Comparison of ENCODE assay signal across 11 mouse cellular contexts in genomic region chr2:31069114-31069445, GRCm38 (mm10).
DNase-seq lines count a peak whose midpoint lies in the region; ATAC-seq and TF ChIP-seq lines count a peak whose summit lies in the region.
"Had no signal": no experiment of that assay in that cellular context is flagged by ENCODE, and none has a peak within 500 bp of the region (broad histone marks: within the 10 kb centered on the region; RNA-seq: fewer than 3 reads in every experiment).

No protein-coding gene starts in this region.

- no peak overlapping the region for H3K4me3 ChIP-seq in heart, adult 2 months
- no peak overlapping the region for H3K4me3 ChIP-seq in CH12.LX (replicated peaks in 1 of 3; ENCODE audit: low read depth in 2 of 3, low read length in 2 of 3, poor library complexity in 1 of 3)
- H3K4me3 ChIP-seq in forebrain, embryonic 10.5 days: peak overlapping the region; percentile 14; the same call in 1 of the 2 replicates
- no peak overlapping the region for H3K4me3 ChIP-seq in limb, embryonic 15.5 days
- H3K4me3 ChIP-seq: myocyte had no signal

- no peaks in the 10 kb centered on the region for H3K36me3 ChIP-seq in heart, adult 2 months (ENCODE audit: control insufficient read depth, insufficient read depth, low read length)
- H3K36me3 ChIP-seq in CH12.LX (replicated peaks in 1 of 2; ENCODE audit: control insufficient read depth in 1 of 2, insufficient read depth in 1 of 2, low read length in 1 of 2): peaks cover 45 to 89% of the 10 kb centered on the region in 2 experiments
- H3K36me3 ChIP-seq in forebrain, embryonic 10.5 days (replicated peaks): peaks cover 19% of the 10 kb centered on the region
- peaks cover 18% of the 10 kb centered on the region for H3K36me3 ChIP-seq in limb, embryonic 15.5 days

- H3K4me2 ChIP-seq in CH12.LX (ENCODE audit: insufficient read depth, low read depth, poor library complexity, severe bottlenecking): peak overlapping the region; percentile 63; the same call in 1 of the 2 replicates
- no peak overlapping the region for H3K4me2 ChIP-seq in limb, embryonic 15.5 days

- in situ Hi-C loops in CH12.LX (cut with MboI; ENCODE audit: low pct_ligation_motif_present, low pct_unique_long_range_greater_than_20kb, low sequenced_read_pairs): loop anchor here (25.0 kb wide), 1 partner anchor 393 kb away; the partner anchor contains the start of gene Ass1

- no peak overlapping the region for H3K9ac ChIP-seq in heart, adult 2 months (ENCODE audit: low read depth, low read length)
- H3K9ac ChIP-seq in CH12.LX (ENCODE audit: insufficient read depth, low read depth): 0 out of 2 replicates have a peak overlapping the region, but pooled peaks have one; percentile 33
- H3K9ac ChIP-seq in limb, embryonic 15.5 days: no peak overlapping the region

- no peaks in the 10 kb centered on the region for H3K27me3 ChIP-seq in heart, adult 2 months (ENCODE audit: control insufficient read depth, insufficient read depth, low read length)
- no peaks in the 10 kb centered on the region for H3K27me3 ChIP-seq in CH12.LX (replicated peaks)
- no peaks in the 10 kb centered on the region for H3K27me3 ChIP-seq in forebrain, embryonic 10.5 days (ENCODE audit: poor library complexity, severe bottlenecking)
- no peaks in the 10 kb centered on the region for H3K27me3 ChIP-seq in limb, embryonic 15.5 days

- no peak for DNase-seq in heart, adult 2 months
- no peak for DNase-seq in heart, postnatal 14 days
- DNase-seq in CH12.LX (ENCODE audit: extremely low read depth): no peak
- DNase-seq in forebrain, embryonic 10.5 days (ENCODE audit: extremely low spot score, low spot score): no peak
- no peak for DNase-seq in right cerebral cortex, postnatal 10 days (ENCODE audit: low spot score in 2 of 2)
- no peak for DNase-seq in adrenal gland, postnatal 25 days
- no peak for DNase-seq in left cerebral cortex, adult 9 months (ENCODE audit: low spot score in 2 of 2)
- DNase-seq: thymus, postnatal 25 days had no signal

- H3K27ac ChIP-seq in heart, adult 2 months: peak overlapping the region; percentile 70
- peak overlapping the region; percentile 90 for H3K27ac ChIP-seq in CH12.LX (ENCODE audit: insufficient read depth, low read depth)
- H3K27ac ChIP-seq in forebrain, embryonic 10.5 days: peak overlapping the region; percentile 91
- H3K27ac ChIP-seq in limb, embryonic 15.5 days: peak overlapping the region; percentile 88

- H3K79me2 ChIP-seq in heart, adult 2 months (replicated peaks; ENCODE audit: control insufficient read depth, insufficient read depth, low read length): no peaks in the 10 kb centered on the region
- peaks cover 18% of the 10 kb centered on the region for H3K79me2 ChIP-seq in CH12.LX (replicated peaks; ENCODE audit: control insufficient read depth, extremely low read depth, insufficient read depth, poor library complexity, severe bottlenecking)

- intact Hi-C loops in heart, adult 2 months (cut with DNase I): no loop called here
- intact Hi-C loops in heart, postnatal 14 days (cut with DNase I): no loop called here

- TF ChIP-seq RAD21 in CH12.LX (IDR thresholded peaks at IDR 0.05; ENCODE audit: low read depth, low read length): no peak

- TF ChIP-seq CTCF in heart, adult 2 months (IDR thresholded peaks at IDR 0.05): no peak
- no peak for TF ChIP-seq CTCF in CH12.LX (conservative IDR thresholded peaks at IDR 0.05 in 1 of 2, IDR thresholded peaks at IDR 0.05 in 1 of 2; ENCODE audit: low read depth in 2 of 2, low read length in 2 of 2)

- peaks cover 20% of the 10 kb centered on the region for H3K9me3 ChIP-seq in CH12.LX (replicated peaks; ENCODE audit: low read length)
- H3K9me3 ChIP-seq in forebrain, embryonic 10.5 days: no peaks in the 10 kb centered on the region
- no peaks in the 10 kb centered on the region for H3K9me3 ChIP-seq in limb, embryonic 15.5 days

- no peak for ATAC-seq in limb, embryonic 15.5 days (ENCODE audit: insufficient number of reproducible peaks, low FRiP score, low TSS enrichment, low read depth)
- ATAC-seq: CD4-positive, CD25-positive, alpha-beta regulatory T cell, adult 4 months had no signal

- dilution Hi-C loops in CH12.LX (cut with MboI; ENCODE audit: extremely low pct_ligation_motif_present, extremely low pct_unique_long_range_greater_than_20kb, low sequenced_read_pairs): no loop called here

- 77% methylated on average over 4 of the region's 4 CpGs for WGBS in heart, adult 2 months
- 77% methylated on average over 4 of the region's 4 CpGs for WGBS in forebrain, embryonic 10.5 days
- 77% methylated on average over 4 of the region's 4 CpGs for WGBS in limb, embryonic 15.5 days

- TF ChIP-seq POLR2A in heart, adult 2 months (IDR thresholded peaks at IDR 0.05; ENCODE audit: insufficient read depth, low read depth, low read length): no peak
- TF ChIP-seq POLR2A in CH12.LX (IDR thresholded peaks at IDR 0.05; ENCODE audit: low read depth, low read length): no peak; the same call in 1 of the 2 replicates

- no peak for TF ChIP-seq EP300 in heart, adult 2 months (IDR thresholded peaks at IDR 0.05; ENCODE audit: insufficient read depth, low read depth, low read length)
- TF ChIP-seq EP300 in CH12.LX (IDR thresholded peaks at IDR 0.05; ENCODE audit: low read length): no peak

- H3K4me1 ChIP-seq in heart, adult 2 months (ENCODE audit: control insufficient read depth, insufficient read depth, low read length): peaks cover 3% of the 10 kb centered on the region; the same call in 1 of the 2 replicates
- H3K4me1 ChIP-seq in CH12.LX (ENCODE audit: control insufficient read depth in 1 of 2, insufficient read depth in 2 of 2): peaks cover 18 to 46% of the 10 kb centered on the region in 2 experiments
- H3K4me1 ChIP-seq in forebrain, embryonic 10.5 days: peaks cover 32% of the 10 kb centered on the region
- H3K4me1 ChIP-seq in limb, embryonic 15.5 days: peaks cover 21% of the 10 kb centered on the region

TF ChIP-seq in CH12.LX, 34 proteins besides CTCF, POLR2A, EP300 and RAD21:
- TF ChIP-seq MXI1 (IDR thresholded peaks at IDR 0.05; ENCODE audit: low read depth, low read length): 0 out of 2 replicates have a peak, but pooled peaks have one; percentile 6
- no peak for TF ChIP-seq SMC3 (IDR thresholded peaks at IDR 0.05; ENCODE audit: low read depth, low read length)
- no peak for TF ChIP-seq CHD1 (IDR thresholded peaks at IDR 0.05; ENCODE audit: low read depth, low read length)
- no peak for TF ChIP-seq KAT2A (IDR thresholded peaks at IDR 0.05; ENCODE audit: insufficient replicate concordance, low read length)
- no peak for TF ChIP-seq ZNF384 (IDR thresholded peaks at IDR 0.05; ENCODE audit: low read depth, low read length)
- TF ChIP-seq UBTF (IDR thresholded peaks at IDR 0.05; ENCODE audit: low read depth, low read length): no peak
- TF ChIP-seq TCF12 (IDR thresholded peaks at IDR 0.05; ENCODE audit: low read depth, low read length): no peak
TF ChIP-seq in CH12.LX: peak in this region for 1.
